Mouse (Mus musculus) ES-Bruce4 (cell line): ENCODE measurements around the gene Myh7.

ENCODE experiments used
- CTCF ChIP-seq: IDR thresholded peaks from one replicate; pipeline ENCODE4 v1.8.1; 2011; ENCODE audit warnings: low read depth, low read length
- EP300 ChIP-seq: IDR thresholded peaks from 2 replicates; pipeline ENCODE4 v1.6.1; 2011; ENCODE audit warnings: low read depth, low read length; ENCODE audit not compliant: insufficient read depth
- POLR2A ChIP-seq: IDR thresholded peaks from one replicate; pipeline ENCODE4 v1.8.1; 2011; ENCODE audit warnings: low read length; ENCODE audit not compliant: insufficient read depth

DNA sequence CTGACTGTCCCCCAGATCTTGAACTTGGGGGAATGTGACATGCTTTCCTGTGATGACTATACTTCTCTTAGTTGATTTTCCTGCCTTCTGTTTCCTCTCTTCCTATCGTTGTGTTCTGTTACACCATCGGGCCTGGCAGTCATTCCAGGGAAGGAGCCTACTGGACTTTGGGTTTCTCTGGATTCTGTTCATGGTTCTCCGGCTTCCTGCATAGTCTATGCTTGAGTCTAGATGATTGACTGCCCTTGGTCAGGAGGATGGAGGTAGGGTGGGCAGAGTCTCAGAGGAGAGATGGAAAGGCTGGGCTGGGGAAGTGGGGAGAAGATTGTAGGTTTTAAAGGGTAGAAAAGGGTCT lies 54.3 kb downstream of the Myh7 start:
- TF ChIP-seq CTCF (no peak), POLR2A (no peak), EP300 (no peak)
